Mouse (Mus musculus) neural tube, embryonic 12.5 days (tissue): ENCODE measurements around the gene Pop5. TPM values are rescaled to one million over a fixed set of nuclear protein-coding genes. Genes with fewer than 3 reads are reported as not detected.

ENCODE experiments used
- ATAC-seq: fragments of 200-750 bp; cut with Nextera tagmentation; 2 replicates; pipeline ENCODE4 v1.8.0; 2017; ENCODE audit warnings: low read depth, mild to moderate bottlenecking, moderate TSS enrichment, moderate library complexity; ENCODE audit not compliant: low FRiP score
- H3K27ac ChIP-seq: fragments of 300-500 bp; sonication (generic); 2 replicates; pipeline ENCODE4 v1.5.1; 2016
- H3K27me3 ChIP-seq: fragments of 300-500 bp; sonication (generic); replicated peaks from 2 replicates; pipeline ENCODE4 v1.6.1; 2016; ENCODE audit warnings: mild to moderate bottlenecking
- H3K36me3 ChIP-seq: fragments of 300-500 bp; sonication (generic); 2 replicates; pipeline ENCODE4 v1.6.1; 2016; ENCODE audit warnings: mild to moderate bottlenecking
- H3K4me1 ChIP-seq: fragments of 300-500 bp; sonication (generic); 2 replicates; pipeline ENCODE4 v1.6.1; 2016
- H3K4me2 ChIP-seq: fragments of 300-500 bp; sonication (generic); replicated peaks from 2 replicates; pipeline ENCODE4 v1.6.1; 2016; ENCODE audit warnings: mild to moderate bottlenecking
- H3K4me3 ChIP-seq: fragments of 300-500 bp; sonication (generic); 2 replicates; pipeline ENCODE4 v1.5.1; 2016
- H3K9ac ChIP-seq: fragments of 300-500 bp; sonication (generic); 2 replicates; pipeline ENCODE4 v1.6.1; 2016; ENCODE audit warnings: mild to moderate bottlenecking
- H3K9me3 ChIP-seq: fragments of 300-500 bp; sonication (generic); 2 replicates; pipeline ENCODE4 v1.6.1; 2016; ENCODE audit warnings: mild to moderate bottlenecking
- WGBS: fragments of 180-500 bp; shearing (Covaris S2); methylation state at CpG from one replicate; pipeline ENCODE4 v1.1.7; 2016; 5-methylcytosine and 5-hydroxymethylcytosine counted together
- polyA plus RNA-seq: library from polyadenylated mRNA; unstranded; fragments of >200 nt; fragmentation: Nextera tagmentation; extraction: Ambion mirVana; gene quantifications from 2 replicates; pipeline ENCODE4 v1.2.1, GENCODE M21; 2016

The Pop5 gene
- 110 and 113 TPM in 2 replicates for polyA plus RNA-seq

GRCm38 (mm10) chr5:115235786-115236263 is at the start of gene Pop5:
TSS of gene Pop5 (plus strand) at chr5:115235836.
- peaks cover 4% of the 10 kb centered on the region; the same call in 1 of the 2 replicates for H3K27me3 ChIP-seq
- H3K9me3 ChIP-seq = no peaks in the 10 kb centered on the region
- WGBS = 1% methylated on average over 21 of the region's 21 CpGs
- H3K9ac ChIP-seq = peak within 1 kb of the TSS; percentile 61
- peak within 1 kb of the TSS; percentile 46 for H3K4me3 ChIP-seq
- ATAC-seq = peak; percentile 73
- H3K27ac ChIP-seq = no peak within 1 kb of the TSS
- peak within 1 kb of the TSS; percentile 81 for H3K4me2 ChIP-seq
- H3K4me1 ChIP-seq = peaks cover 22% of the 10 kb centered on the region
- H3K36me3 ChIP-seq = peaks cover 12% of the 10 kb centered on the region

- peaks cover 43% of the 10 kb centered on the region for H3K4me1 ChIP-seq
- WGBS = 39% methylated on average over 17 of the region's 17 CpGs
- ATAC-seq = peak; percentile 67
- H3K27ac ChIP-seq = peak overlapping the region; percentile 38; the same call in 1 of the 2 replicates
- H3K9me3 ChIP-seq = no peaks in the 10 kb centered on the region
- peaks cover 17% of the 10 kb centered on the region for H3K27me3 ChIP-seq
- H3K4me3 ChIP-seq = no peak overlapping the region
- peak overlapping the region; percentile 41 for H3K4me2 ChIP-seq
- H3K36me3 ChIP-seq = no peaks in the 10 kb centered on the region
- H3K9ac ChIP-seq = 0 out of 2 replicates have a peak overlapping the region, but pooled peaks have one; percentile 26
These were observed 49.1 kb upstream of the Pop5 start for GRCm38 (mm10) chr5:115186371-115187073.

- Histone ChIP-seq H3K9ac (no peak overlapping the region), H3K9me3 (no peaks in the 10 kb centered on the region), H3K27me3 (peaks cover 25% of the 10 kb centered on the region), H3K4me1 (peaks cover 52% of the 10 kb centered on the region), H3K27ac (peak overlapping the region; percentile 38; the same call in 1 of the 2 replicates), H3K4me3 (no peak overlapping the region), H3K36me3 (no peaks in the 10 kb centered on the region), H3K4me2 (peak overlapping the region; percentile 41)
- 12% methylated on average over 26 of the region's 26 CpGs for WGBS
- peak; percentile 73; the same call in 1 of the 2 replicates for ATAC-seq
These were observed 48.2 kb upstream of the Pop5 start for GRCm38 (mm10) chr5:115187188-115188131.

GRCm38 (mm10) chr5:115188824-115189223 is 46.8 kb upstream of the Pop5 start:
- no peak overlapping the region for H3K4me3 ChIP-seq
- H3K4me1 ChIP-seq = peaks cover 59% of the 10 kb centered on the region

DNA sequence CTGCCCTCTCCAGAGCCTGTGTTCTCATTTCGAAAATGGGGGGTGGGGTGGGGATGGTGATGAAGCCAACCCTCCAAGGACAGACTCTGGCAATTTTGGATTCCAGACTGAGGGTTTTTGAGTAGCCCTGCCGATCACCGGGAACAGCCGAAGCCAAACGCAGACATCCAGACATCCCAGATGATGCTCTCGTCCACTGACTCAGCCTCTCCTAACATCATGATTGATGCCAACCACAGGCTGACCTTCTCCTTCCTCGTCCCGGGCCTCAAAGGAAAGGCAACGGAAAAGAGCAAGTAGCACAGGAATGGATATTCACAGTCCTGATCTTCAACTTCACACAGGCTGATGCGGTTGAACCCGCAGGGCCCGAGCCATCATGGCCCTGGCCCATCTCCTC is 45.6 kb upstream of the Pop5 start:
- Histone ChIP-seq H3K27ac (no peak overlapping the region), H3K4me1 (peaks cover 60% of the 10 kb centered on the region), H3K36me3 (no peaks in the 10 kb centered on the region), H3K27me3 (peaks cover 39% of the 10 kb centered on the region), H3K9me3 (no peaks in the 10 kb centered on the region), H3K9ac (no peak overlapping the region), H3K4me3 (no peak overlapping the region), H3K4me2 (peak overlapping the region; percentile 30)
- no peak for ATAC-seq
- 74% methylated on average over 12 of the region's 12 CpGs for WGBS

More at GRCm38 (mm10) chr5:115188824-115189223, 46.8 kb upstream of the Pop5 start:
- H3K36me3 ChIP-seq = no peaks in the 10 kb centered on the region
- no peak overlapping the region for H3K27ac ChIP-seq
- 52% methylated on average over 5 of the region's 5 CpGs for WGBS
- H3K9ac ChIP-seq = no peak overlapping the region
- no peaks in the 10 kb centered on the region for H3K9me3 ChIP-seq
- H3K27me3 ChIP-seq = peaks cover 35% of the 10 kb centered on the region
- no peak for ATAC-seq
- no peak overlapping the region for H3K4me2 ChIP-seq

- Histone ChIP-seq H3K27ac (no peak overlapping the region; the same call in 1 of the 2 replicates), H3K9me3 (no peaks in the 10 kb centered on the region), H3K4me2 (peak overlapping the region; percentile 100), H3K4me1 (peaks cover 45% of the 10 kb centered on the region), H3K9ac (peak overlapping the region; percentile 85), H3K4me3 (peak overlapping the region; percentile 71), H3K36me3 (no peaks in the 10 kb centered on the region), H3K27me3 (peaks cover 39% of the 10 kb centered on the region)
- WGBS = 4% methylated on average over 29 of the region's 29 CpGs
- ATAC-seq = no peak
These were observed 43.5 kb upstream of the Pop5 start for GRCm38 (mm10) chr5:115191880-115192827.

DNA sequence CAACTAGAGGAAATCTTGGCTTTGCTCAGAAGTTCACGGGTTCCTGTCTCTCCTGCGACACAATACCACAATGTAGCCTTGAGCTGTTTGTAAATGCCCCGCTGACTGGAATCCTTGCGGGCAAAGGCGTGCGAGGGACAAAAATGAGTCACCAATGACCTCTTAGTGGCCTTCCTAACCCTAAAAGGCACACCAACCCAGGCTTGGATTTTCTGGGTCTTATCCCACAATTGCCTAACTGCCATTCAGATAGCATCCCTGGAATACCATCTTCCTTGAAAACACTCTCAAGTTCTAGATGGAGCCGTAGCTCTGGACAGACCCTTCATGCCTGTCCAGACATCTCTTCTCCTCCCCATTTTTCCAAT is 42.8 kb upstream of the Pop5 start:
- 10% methylated on average over 7 of the region's 7 CpGs for WGBS
- Histone ChIP-seq H3K4me3 (peak overlapping the region; percentile 71), H3K27me3 (peaks cover 39% of the 10 kb centered on the region), H3K4me2 (peak overlapping the region; percentile 100), H3K4me1 (peaks cover 38% of the 10 kb centered on the region), H3K9me3 (no peaks in the 10 kb centered on the region), H3K27ac (no peak overlapping the region; the same call in 1 of the 2 replicates), H3K9ac (peak overlapping the region; percentile 85), H3K36me3 (no peaks in the 10 kb centered on the region)
- ATAC-seq = no peak

GRCm38 (mm10) chr5:115193226-115193625 is 42.4 kb upstream of the Pop5 start:
- H3K36me3 ChIP-seq = no peaks in the 10 kb centered on the region
- peak overlapping the region; percentile 46; the same call in 1 of the 2 replicates for H3K27ac ChIP-seq
- H3K4me2 ChIP-seq = peak overlapping the region; percentile 100
- peaks cover 39% of the 10 kb centered on the region for H3K27me3 ChIP-seq
- H3K4me1 ChIP-seq = peaks cover 38% of the 10 kb centered on the region
- 1% methylated on average over 34 of the region's 34 CpGs for WGBS
- peak overlapping the region; percentile 85 for H3K9ac ChIP-seq
- H3K9me3 ChIP-seq = no peaks in the 10 kb centered on the region
- H3K4me3 ChIP-seq = peak overlapping the region; percentile 71
- peak; percentile 19; the same call in 1 of the 2 replicates for ATAC-seq

DNA sequence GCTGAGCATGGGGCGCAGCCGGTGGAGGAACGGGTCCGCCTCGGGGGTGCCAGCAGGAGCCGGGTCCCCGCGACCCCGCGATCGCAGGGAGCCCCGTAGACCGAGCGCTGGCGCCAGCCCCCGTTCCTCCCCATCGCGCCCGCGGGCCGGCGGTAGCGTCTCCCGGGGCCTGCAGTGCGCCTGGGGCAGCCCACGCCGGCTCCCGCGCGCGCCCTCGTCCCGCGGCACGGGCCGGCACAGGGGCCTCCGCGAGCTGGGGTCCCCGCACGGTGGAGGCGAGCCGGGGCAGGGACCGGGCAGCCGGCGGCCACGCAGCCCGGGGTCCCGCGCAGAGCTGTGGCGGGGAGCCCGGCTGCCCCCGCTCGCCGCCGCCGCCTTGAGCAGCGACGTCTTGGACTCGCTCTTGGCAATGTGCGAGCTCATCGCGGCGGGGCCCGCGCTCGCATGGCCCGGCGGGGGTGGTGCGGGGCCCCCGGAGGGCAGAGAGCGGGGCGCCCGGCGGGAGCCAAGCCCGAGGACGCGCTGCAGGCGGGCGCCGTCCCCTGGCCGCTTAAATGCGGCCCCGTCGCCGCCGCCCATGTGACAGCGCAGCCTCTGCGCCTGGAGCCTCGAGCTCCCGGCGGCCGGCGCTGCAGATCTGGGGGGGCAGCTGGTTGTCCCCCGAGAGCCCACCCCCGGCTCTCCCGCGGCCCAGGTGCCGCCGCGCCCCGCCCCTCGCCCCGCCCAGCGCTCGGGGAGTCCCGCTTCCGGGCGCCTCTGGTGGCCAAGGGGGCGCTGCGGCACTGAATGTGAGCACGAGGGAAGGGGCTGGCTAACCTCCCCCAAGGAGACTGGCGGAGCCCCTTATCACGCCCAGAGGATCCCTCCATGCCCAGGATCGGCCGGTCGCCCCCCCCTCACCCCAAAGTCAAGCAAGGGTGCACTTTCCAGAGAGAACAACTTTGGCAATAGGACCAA is 41.7 kb upstream of the Pop5 start, which contains the start of gene Cabp1:
TSS of gene Cabp1 (minus strand) at position 713 of the 957 bp plus-strand sequence.
- H3K27me3 ChIP-seq = peaks cover 39% of the 10 kb centered on the region
- peak within 1 kb of the TSS; percentile 46; the same call in 1 of the 2 replicates for H3K27ac ChIP-seq
- H3K4me3 ChIP-seq = peak within 1 kb of the TSS; percentile 71
- H3K9me3 ChIP-seq = no peaks in the 10 kb centered on the region
- peak within 1 kb of the TSS; percentile 85 for H3K9ac ChIP-seq
- peaks cover 38% of the 10 kb centered on the region for H3K4me1 ChIP-seq
- peak within 1 kb of the TSS; percentile 100 for H3K4me2 ChIP-seq
- WGBS = under 1% methylated on average over 112 of the region's 116 CpGs
- peak; percentile 41 for ATAC-seq
- H3K36me3 ChIP-seq = no peaks in the 10 kb centered on the region

GRCm38 (mm10) chr5:115194626-115195221 is 40.9 kb upstream of the Pop5 start:
- no peak; the same call in 1 of the 2 replicates for ATAC-seq
- Histone ChIP-seq H3K9me3 (no peaks in the 10 kb centered on the region), H3K36me3 (no peaks in the 10 kb centered on the region), H3K9ac (peak overlapping the region; percentile 85; the same call in 1 of the 2 replicates), H3K4me3 (peak overlapping the region; percentile 71), H3K27ac (peak overlapping the region; percentile 46; the same call in 1 of the 2 replicates), H3K27me3 (peaks cover 37% of the 10 kb centered on the region), H3K4me2 (peak overlapping the region; percentile 100), H3K4me1 (peaks cover 38% of the 10 kb centered on the region)
- WGBS = 4% methylated on average over 12 of the region's 12 CpGs
